Mouse (Mus musculus) bone marrow, adult 2 months (tissue): ENCODE data around the gene Klhl25.

Experiments used
- CTCF ChIP-seq: fragments of 200-500 bp; IDR thresholded peaks from 2 replicates; pipeline ENCODE4 v1.5.1; 2011; ENCODE audit warnings: low read length, control low read depth; ENCODE audit not compliant: control insufficient read depth, insufficient read depth
- POLR2A ChIP-seq: fragments of 200-500 bp; IDR thresholded peaks from 2 replicates; pipeline ENCODE4 v1.6.1; 2011; ENCODE audit warnings: low read depth, mild to moderate bottlenecking, control low read depth, low read length, borderline replicate concordance; ENCODE audit not compliant: control insufficient read depth

- TF ChIP-seq CTCF (no peak), POLR2A (no peak)
Measured at GRCm38 (mm10) chr7:75853171-75853830, 5.2 kb downstream of the Klhl25 start.
